21 mouse cellular contexts compared by ENCODE assay signal in the genomic region with DNA sequence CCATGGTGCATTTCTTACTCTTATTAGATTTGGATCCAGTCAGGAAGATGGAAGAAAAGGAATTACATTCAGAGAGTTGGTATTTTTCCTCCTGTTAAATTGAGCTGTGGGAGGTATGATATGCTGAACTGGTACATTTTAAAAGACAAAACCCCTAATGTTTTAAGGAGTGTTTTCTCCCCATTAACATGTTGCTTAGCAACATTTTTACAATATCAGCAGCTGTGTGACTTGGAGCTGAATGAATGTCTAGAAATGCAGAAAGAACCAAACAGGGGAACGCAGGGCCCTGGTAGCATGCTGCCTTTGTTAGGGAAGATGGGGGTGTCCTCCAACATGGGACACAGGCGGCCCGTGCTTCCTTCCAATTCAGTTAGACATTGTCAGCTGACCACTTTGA.
A peak's percentile ranks its signal among the peaks of the same experiment; 100 is the strongest.
DNase-seq lines count a peak whose midpoint lies in the region; ATAC-seq lines count a peak whose summit lies in the region.
"Had no signal": no experiment of that assay in that cellular context is flagged by ENCODE, and none has a peak within 500 bp of the region (broad histone marks: within the 10 kb centered on the region; RNA-seq: fewer than 3 reads in every experiment).

No protein-coding gene starts in this region.

- DNase-seq in hindbrain, embryonic 10.5 days (ENCODE audit: low spot score): no peak
- DNase-seq in midbrain, embryonic 14.5 days: no peak
- peak; percentile 17 for DNase-seq in left cerebral cortex, postnatal 4 days
- no peak for DNase-seq in heart, embryonic 10.5 days (ENCODE audit: low spot score)
- DNase-seq: adrenal gland, adult 8-10 months; cerebellum, postnatal 25 days; gastrocnemius, adult 2 months; heart, adult 11 months; kidney, adult 8-10 months; kidney, postnatal 36 days; lung, postnatal 10 days; thymus, adult 18-20 months had no signal

- H3K4me2 ChIP-seq in hindbrain, embryonic 16.5 days (ENCODE audit: low read length): no peak overlapping the region
- no peak overlapping the region for H3K4me2 ChIP-seq in midbrain, embryonic 16.5 days (ENCODE audit: low read length)
- H3K4me2 ChIP-seq in midbrain, embryonic 14.5 days (ENCODE audit: low read length): no peak overlapping the region
- no peak overlapping the region for H3K4me2 ChIP-seq in forebrain, embryonic 16.5 days (ENCODE audit: low read length)
- H3K4me2 ChIP-seq: heart, embryonic 15.5 days; limb, embryonic 12.5 days had no signal

- no peaks in the 10 kb centered on the region; the same call in 1 of the 2 replicates for H3K4me1 ChIP-seq in hindbrain, embryonic 16.5 days (ENCODE audit: control insufficient read depth, insufficient read depth, low read depth, low read length)
- peaks cover 14% of the 10 kb centered on the region for H3K4me1 ChIP-seq in hindbrain, embryonic 10.5 days (replicated peaks)
- peaks cover 9% of the 10 kb centered on the region for H3K4me1 ChIP-seq in midbrain, embryonic 16.5 days (ENCODE audit: control insufficient read depth, insufficient read depth, low read length)
- H3K4me1 ChIP-seq in midbrain, embryonic 14.5 days (ENCODE audit: control insufficient read depth, insufficient read depth, low read length): no peaks in the 10 kb centered on the region
- H3K4me1 ChIP-seq in forebrain, embryonic 16.5 days (replicated peaks; ENCODE audit: control insufficient read depth, insufficient read depth, low read length): peaks cover 15% of the 10 kb centered on the region
- no peaks in the 10 kb centered on the region; the same call in 1 of the 2 replicates for H3K4me1 ChIP-seq in heart, embryonic 10.5 days
- H3K4me1 ChIP-seq: limb, embryonic 12.5 days had no signal

- no peak overlapping the region for H3K4me3 ChIP-seq in hindbrain, embryonic 16.5 days (ENCODE audit: low read length)
- H3K4me3 ChIP-seq in hindbrain, embryonic 10.5 days: no peak overlapping the region
- no peak overlapping the region for H3K4me3 ChIP-seq in midbrain, embryonic 16.5 days (ENCODE audit: low read depth, low read length)
- no peak overlapping the region for H3K4me3 ChIP-seq in midbrain, embryonic 14.5 days (replicated peaks; ENCODE audit: low read depth, low read length)
- H3K4me3 ChIP-seq in forebrain, embryonic 16.5 days (replicated peaks; ENCODE audit: low read length): no peak overlapping the region
- no peak overlapping the region for H3K4me3 ChIP-seq in heart, embryonic 10.5 days
- H3K4me3 ChIP-seq: embryonic facial prominence, embryonic 10.5 days; erythroblast, embryonic 14.5 days; gastrocnemius, adult 2 months; heart, embryonic 15.5 days; limb, embryonic 12.5 days had no signal

- H3K36me3 ChIP-seq in hindbrain, embryonic 16.5 days (ENCODE audit: control insufficient read depth, insufficient read depth, low read length): no peaks in the 10 kb centered on the region
- no peaks in the 10 kb centered on the region for H3K36me3 ChIP-seq in hindbrain, embryonic 10.5 days
- H3K36me3 ChIP-seq in midbrain, embryonic 16.5 days (ENCODE audit: control insufficient read depth, insufficient read depth, low read length): no peaks in the 10 kb centered on the region
- no peaks in the 10 kb centered on the region for H3K36me3 ChIP-seq in midbrain, embryonic 14.5 days (ENCODE audit: control insufficient read depth, insufficient read depth, low read length)
- no peaks in the 10 kb centered on the region for H3K36me3 ChIP-seq in forebrain, embryonic 16.5 days (ENCODE audit: control insufficient read depth, insufficient read depth)
- no peaks in the 10 kb centered on the region for H3K36me3 ChIP-seq in heart, embryonic 10.5 days
- H3K36me3 ChIP-seq: embryonic facial prominence, embryonic 10.5 days; heart, embryonic 15.5 days; limb, embryonic 12.5 days had no signal

- intact Hi-C loops in left cerebral cortex, postnatal 4 days (cut with DNase I): no loop called here

- H3K27ac ChIP-seq in hindbrain, embryonic 16.5 days (ENCODE audit: low read depth, low read length): no peak overlapping the region
- no peak overlapping the region for H3K27ac ChIP-seq in hindbrain, embryonic 10.5 days
- H3K27ac ChIP-seq in midbrain, embryonic 16.5 days (ENCODE audit: low read length): peak overlapping the region; percentile 47; the same call in 1 of the 2 replicates
- H3K27ac ChIP-seq in midbrain, embryonic 14.5 days (replicated peaks; ENCODE audit: low read depth, low read length): no peak overlapping the region
- H3K27ac ChIP-seq in forebrain, embryonic 16.5 days (ENCODE audit: low read length): peak overlapping the region; percentile 66
- no peak overlapping the region for H3K27ac ChIP-seq in heart, embryonic 10.5 days
- H3K27ac ChIP-seq: embryonic facial prominence, embryonic 10.5 days; gastrocnemius, adult 2 months; heart, embryonic 15.5 days; limb, embryonic 12.5 days; liver, embryonic 14.5 days had no signal

- H3K9me3 ChIP-seq in hindbrain, embryonic 16.5 days (ENCODE audit: control insufficient read depth, low read length): no peaks in the 10 kb centered on the region
- H3K9me3 ChIP-seq in hindbrain, embryonic 10.5 days: no peaks in the 10 kb centered on the region
- no peaks in the 10 kb centered on the region for H3K9me3 ChIP-seq in midbrain, embryonic 16.5 days (replicated peaks; ENCODE audit: control insufficient read depth, low read length, poor library complexity, severe bottlenecking)
- no peaks in the 10 kb centered on the region for H3K9me3 ChIP-seq in midbrain, embryonic 14.5 days (ENCODE audit: control insufficient read depth, low read length)
- H3K9me3 ChIP-seq in forebrain, embryonic 16.5 days (ENCODE audit: control insufficient read depth, low read length): no peaks in the 10 kb centered on the region
- no peaks in the 10 kb centered on the region for H3K9me3 ChIP-seq in heart, embryonic 10.5 days
- H3K9me3 ChIP-seq: embryonic facial prominence, embryonic 10.5 days; heart, embryonic 15.5 days; limb, embryonic 12.5 days had no signal

- ATAC-seq in hindbrain, embryonic 16.5 days: peak; percentile 73
- 0 out of 2 replicates have a peak, but pooled peaks have one; percentile 32 for ATAC-seq in midbrain, embryonic 16.5 days
- no peak for ATAC-seq in midbrain, embryonic 14.5 days (ENCODE audit: low FRiP score, low TSS enrichment)
- ATAC-seq in forebrain, embryonic 16.5 days: peak; percentile 84
- ATAC-seq: CD4-positive, CD25-positive, alpha-beta regulatory T cell, adult 4 months had no signal

- 27% methylated on average over 3 of the region's 3 CpGs for WGBS in hindbrain, embryonic 16.5 days
- 49% methylated on average over 3 of the region's 3 CpGs for WGBS in hindbrain, embryonic 10.5 days
- 40% methylated on average over 3 of the region's 3 CpGs for WGBS in midbrain, embryonic 16.5 days
- 39% methylated on average over 3 of the region's 3 CpGs for WGBS in midbrain, embryonic 14.5 days
- WGBS in forebrain, embryonic 16.5 days: 29% methylated on average over 3 of the region's 3 CpGs
- 85% methylated on average over 3 of the region's 3 CpGs for WGBS in heart, embryonic 10.5 days

- no peaks in the 10 kb centered on the region for H3K27me3 ChIP-seq in hindbrain, embryonic 16.5 days (replicated peaks; ENCODE audit: control insufficient read depth, insufficient read depth, low read length)
- H3K27me3 ChIP-seq in hindbrain, embryonic 10.5 days (ENCODE audit: insufficient read depth, poor library complexity, severe bottlenecking): 0 out of 2 replicates have a peak, but pooled peaks cover 4% of the 10 kb centered on the region
- no peaks in the 10 kb centered on the region for H3K27me3 ChIP-seq in midbrain, embryonic 16.5 days (ENCODE audit: control insufficient read depth, insufficient read depth, low read depth, low read length)
- no peaks in the 10 kb centered on the region for H3K27me3 ChIP-seq in midbrain, embryonic 14.5 days (ENCODE audit: control insufficient read depth, insufficient read depth, low read length)
- no peaks in the 10 kb centered on the region for H3K27me3 ChIP-seq in forebrain, embryonic 16.5 days (replicated peaks; ENCODE audit: control insufficient read depth, insufficient read depth, low read length)
- H3K27me3 ChIP-seq in heart, embryonic 10.5 days (ENCODE audit: insufficient read depth, poor library complexity, severe bottlenecking): no peaks in the 10 kb centered on the region
- H3K27me3 ChIP-seq: heart, embryonic 15.5 days; limb, embryonic 12.5 days had no signal

- H3K9ac ChIP-seq in hindbrain, embryonic 16.5 days (ENCODE audit: low read depth, low read length): no peak overlapping the region
- H3K9ac ChIP-seq in midbrain, embryonic 16.5 days (ENCODE audit: low read depth, low read length): no peak overlapping the region
- H3K9ac ChIP-seq in midbrain, embryonic 14.5 days (replicated peaks; ENCODE audit: low read length): no peak overlapping the region
- H3K9ac ChIP-seq in forebrain, embryonic 16.5 days (replicated peaks; ENCODE audit: low read depth, low read length): no peak overlapping the region
- H3K9ac ChIP-seq: heart, embryonic 15.5 days; limb, embryonic 12.5 days; liver, embryonic 14.5 days had no signal

Comparison
In these comparisons a context has a peak if more than half of its experiments do, and no peak if none do; other contexts are left out.
1. H3K27ac ChIP-seq: peak in midbrain, embryonic 16.5 days (single experiment) and forebrain, embryonic 16.5 days (single experiment); none in hindbrain, embryonic 16.5 days (single experiment), hindbrain, embryonic 10.5 days (single experiment), midbrain, embryonic 14.5 days (single experiment) and heart, embryonic 10.5 days (single experiment).